Mouse (Mus musculus) limb, embryonic 10.5 days (tissue): ENCODE measurements at regions not wholly inside any gene's neighbourhood (a gene's known extent, or its start where the extent isn't known, plus 50 kb on each side); places are given as distances from the start of the nearest gene placed in this dataset.

Experiments used
- DNase-seq: peaks from one replicate; pipeline ENCODE4 v3.0.0-alpha.2; 2017; ENCODE audit warnings: low spot score
- H3K27ac ChIP-seq: fragments of 300-500 bp; sonication (generic); 2 replicates; pipeline ENCODE4 v1.5.1; 2016; ENCODE audit warnings: mild to moderate bottlenecking
- H3K27me3 ChIP-seq: fragments of 300-500 bp; sonication (generic); 2 replicates; pipeline ENCODE4 v1.6.1; 2016; ENCODE audit warnings: low read depth, mild to moderate bottlenecking; ENCODE audit not compliant: poor library complexity, severe bottlenecking
- H3K36me3 ChIP-seq: fragments of 300-500 bp; sonication (generic); 2 replicates; pipeline ENCODE4 v1.6.1; 2016; ENCODE audit warnings: mild to moderate bottlenecking, moderate library complexity
- H3K4me1 ChIP-seq: fragments of 300-500 bp; sonication (generic); 2 replicates; pipeline ENCODE4 v1.6.1; 2016
- H3K4me3 ChIP-seq: fragments of 300-500 bp; sonication (generic); 2 replicates; pipeline ENCODE4 v1.5.1; 2016; ENCODE audit warnings: mild to moderate bottlenecking, moderate library complexity
- H3K9me3 ChIP-seq: fragments of 300-500 bp; sonication (generic); replicated peaks from 2 replicates; pipeline ENCODE4 v1.6.1; 2016; ENCODE audit warnings: mild to moderate bottlenecking
- WGBS: fragments of 180-500 bp; shearing (Covaris S2); methylation state at CpG from one replicate; pipeline ENCODE4 v1.1.7; 2016; 5-methylcytosine and 5-hydroxymethylcytosine counted together

- 28% methylated on average over 6 of the region's 6 CpGs for WGBS
Observed at GRCm38 (mm10) chr1:51615523-51615922, 137.3 kb upstream of the Nabp1 start.

GRCm38 (mm10) chr1:51614700-51615099 is 136.5 kb upstream of the Nabp1 start:
- no peaks in the 10 kb centered on the region for H3K27me3 ChIP-seq
- no peak for DNase-seq
- no peaks in the 10 kb centered on the region for H3K9me3 ChIP-seq
- H3K4me3 ChIP-seq = no peak overlapping the region
- H3K27ac ChIP-seq = no peak overlapping the region
- no peaks in the 10 kb centered on the region for H3K36me3 ChIP-seq
- peaks cover 22% of the 10 kb centered on the region for H3K4me1 ChIP-seq

More at GRCm38 (mm10) chr1:51615523-51615922, 137.3 kb upstream of the Nabp1 start:
- no peak overlapping the region for H3K4me3 ChIP-seq
- peaks cover 22% of the 10 kb centered on the region for H3K4me1 ChIP-seq
- H3K36me3 ChIP-seq = no peaks in the 10 kb centered on the region
- no peak overlapping the region for H3K27ac ChIP-seq
- no peaks in the 10 kb centered on the region for H3K27me3 ChIP-seq
- peak; percentile 74 for DNase-seq
- no peaks in the 10 kb centered on the region for H3K9me3 ChIP-seq

DNA sequence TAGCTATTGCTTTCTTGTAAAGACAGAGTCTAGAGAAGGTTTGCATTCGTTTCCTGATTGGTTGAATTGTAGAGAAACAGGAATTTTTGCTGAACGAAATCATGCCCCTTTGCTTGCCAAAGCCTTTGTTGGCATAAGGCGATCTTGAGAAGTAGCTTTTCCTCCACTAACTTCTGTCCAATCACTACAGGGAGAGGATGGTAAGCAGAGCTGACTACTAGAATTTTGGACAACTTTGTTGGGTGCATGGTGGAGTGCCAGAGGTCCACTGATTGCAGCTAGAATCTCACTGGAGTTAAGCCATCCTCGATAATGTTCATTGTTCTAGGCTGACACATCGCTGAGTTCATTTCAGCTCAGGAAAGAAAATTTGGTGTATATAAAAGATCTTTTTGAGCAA is 131.1 kb upstream of the Nabp1 start:
- WGBS = 92% methylated on average over 5 of the region's 5 CpGs
- H3K27ac ChIP-seq = no peak overlapping the region
- no peak overlapping the region for H3K4me3 ChIP-seq
- no peak for DNase-seq
- no peaks in the 10 kb centered on the region for H3K27me3 ChIP-seq
- H3K4me1 ChIP-seq = peaks cover 16% of the 10 kb centered on the region
- H3K36me3 ChIP-seq = no peaks in the 10 kb centered on the region
- no peaks in the 10 kb centered on the region for H3K9me3 ChIP-seq

DNA sequence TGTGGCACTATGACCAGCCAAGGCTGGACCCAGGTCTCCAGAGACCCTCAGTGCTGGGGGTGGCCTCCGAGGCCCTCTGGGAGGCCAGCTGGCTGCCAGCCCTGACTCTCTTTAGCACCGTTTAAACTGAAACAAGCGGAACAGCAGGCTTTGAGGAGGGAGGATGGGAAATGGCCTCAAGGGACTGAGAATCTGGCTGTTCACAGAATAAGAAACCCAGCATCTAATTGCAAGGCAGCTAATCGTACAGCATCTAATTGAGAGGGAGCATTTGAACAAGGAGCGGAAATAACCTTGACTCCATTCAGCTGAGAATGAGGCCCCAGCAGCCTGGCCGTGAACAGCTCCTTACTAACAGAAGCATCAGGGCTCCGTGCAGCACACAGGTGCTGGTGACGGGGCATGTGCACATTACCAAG is 129.2 kb upstream of the Nabp1 start:
- Histone ChIP-seq H3K9me3 (no peaks in the 10 kb centered on the region), H3K36me3 (no peaks in the 10 kb centered on the region), H3K4me3 (no peak overlapping the region), H3K27ac (peak overlapping the region; percentile 57), H3K27me3 (no peaks in the 10 kb centered on the region), H3K4me1 (peaks cover 16% of the 10 kb centered on the region)
- WGBS = 45% methylated on average over 8 of the region's 8 CpGs
- no peak for DNase-seq

DNA sequence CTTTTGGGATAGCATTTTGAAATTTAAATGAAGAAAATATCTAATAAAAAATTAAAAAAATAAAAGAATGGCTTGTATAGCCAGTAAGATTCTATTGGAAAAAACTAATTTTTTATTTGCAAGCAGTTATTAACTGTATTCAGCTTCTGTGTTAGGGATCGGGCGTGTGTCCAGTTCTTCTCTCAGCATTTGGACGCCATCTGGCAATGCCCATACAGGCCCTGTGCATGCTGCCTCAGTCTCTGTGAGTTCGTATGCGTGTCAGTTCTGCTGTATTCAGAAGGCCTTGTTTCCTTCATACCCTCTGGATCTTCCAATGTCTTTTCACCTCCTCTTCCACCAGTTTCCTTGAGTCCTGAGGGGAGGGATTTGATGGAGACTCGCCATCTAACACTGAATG is 123.8 kb upstream of the Nabp1 start:
- H3K27ac ChIP-seq = no peak overlapping the region
- no peak for DNase-seq
- H3K9me3 ChIP-seq = no peaks in the 10 kb centered on the region
- H3K36me3 ChIP-seq = no peaks in the 10 kb centered on the region
- no peak overlapping the region for H3K4me3 ChIP-seq
- peaks cover 4% of the 10 kb centered on the region; the same call in 1 of the 2 replicates for H3K4me1 ChIP-seq
- WGBS = 94% methylated on average over 6 of the region's 6 CpGs
- no peaks in the 10 kb centered on the region for H3K27me3 ChIP-seq

- no peaks in the 10 kb centered on the region for H3K36me3 ChIP-seq
- no peaks in the 10 kb centered on the region for H3K9me3 ChIP-seq
- WGBS = 35% methylated on average over 7 of the region's 7 CpGs
- peaks cover 4% of the 10 kb centered on the region; the same call in 1 of the 2 replicates for H3K4me1 ChIP-seq
- H3K27ac ChIP-seq = no peak overlapping the region
- H3K4me3 ChIP-seq = no peak overlapping the region
- no peak for DNase-seq
- H3K27me3 ChIP-seq = no peaks in the 10 kb centered on the region
Observed at GRCm38 (mm10) chr1:51600425-51600824, 122.2 kb upstream of the Nabp1 start.

- H3K27me3 ChIP-seq = no peaks in the 10 kb centered on the region
- peak; percentile 90 for DNase-seq
- no peak overlapping the region for H3K27ac ChIP-seq
- no peaks in the 10 kb centered on the region for H3K9me3 ChIP-seq
- WGBS = 25% methylated on average over 18 of the region's 18 CpGs
- H3K4me3 ChIP-seq = 0 out of 2 replicates have a peak overlapping the region, but pooled peaks have one; percentile 4
- H3K36me3 ChIP-seq = no peaks in the 10 kb centered on the region
- H3K4me1 ChIP-seq = peaks cover 14% of the 10 kb centered on the region
Observed at GRCm38 (mm10) chr1:51596935-51597820, 119.0 kb upstream of the Nabp1 start.

DNA sequence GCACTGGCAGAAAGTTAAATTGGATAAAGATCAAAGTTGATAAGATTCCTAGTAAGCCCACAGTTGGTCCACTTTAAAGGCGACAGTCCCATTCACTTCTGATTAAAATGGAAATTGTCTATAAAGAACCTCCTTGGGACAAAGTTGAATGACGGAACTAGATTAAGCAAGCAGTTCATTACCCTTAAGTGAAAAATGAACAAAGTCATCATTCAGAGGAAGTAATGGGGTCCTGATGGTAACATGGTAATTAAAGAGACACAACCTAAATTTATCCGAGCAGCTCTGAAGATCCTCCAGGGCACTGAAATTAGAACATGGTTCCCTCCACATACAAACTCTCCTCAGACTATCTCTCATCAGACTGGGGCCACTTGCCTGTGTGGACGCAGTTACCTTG is 116.4 kb upstream of the Nabp1 start:
- Histone ChIP-seq H3K4me1 (peaks cover 26% of the 10 kb centered on the region), H3K27me3 (no peaks in the 10 kb centered on the region), H3K36me3 (no peaks in the 10 kb centered on the region), H3K9me3 (no peaks in the 10 kb centered on the region), H3K4me3 (no peak overlapping the region), H3K27ac (peak overlapping the region; percentile 36; the same call in 1 of the 2 replicates)
- DNase-seq = no peak
- WGBS = 86% methylated on average over 4 of the region's 4 CpGs

GRCm38 (mm10) chr1:51593621-51594441 is 115.6 kb upstream of the Nabp1 start:
- no peaks in the 10 kb centered on the region for H3K36me3 ChIP-seq
- peaks cover 27% of the 10 kb centered on the region for H3K4me1 ChIP-seq
- DNase-seq = no peak
- H3K27ac ChIP-seq = peak overlapping the region; percentile 36; the same call in 1 of the 2 replicates
- no peak overlapping the region for H3K4me3 ChIP-seq
- H3K27me3 ChIP-seq = no peaks in the 10 kb centered on the region
- H3K9me3 ChIP-seq = no peaks in the 10 kb centered on the region
- 40% methylated on average over 10 of the region's 10 CpGs for WGBS

GRCm38 (mm10) chr1:51591886-51592285 is 113.7 kb upstream of the Nabp1 start:
- H3K27ac ChIP-seq = no peak overlapping the region
- 32% methylated on average over 4 of the region's 4 CpGs for WGBS
- H3K36me3 ChIP-seq = no peaks in the 10 kb centered on the region
- DNase-seq = no peak
- peaks cover 27% of the 10 kb centered on the region for H3K4me1 ChIP-seq
- no peak overlapping the region for H3K4me3 ChIP-seq
- H3K9me3 ChIP-seq = no peaks in the 10 kb centered on the region
- H3K27me3 ChIP-seq = no peaks in the 10 kb centered on the region

- 79% methylated on average over 9 of the region's 9 CpGs for WGBS
- Histone ChIP-seq H3K27ac (no peak overlapping the region), H3K4me3 (no peak overlapping the region), H3K9me3 (no peaks in the 10 kb centered on the region), H3K36me3 (no peaks in the 10 kb centered on the region), H3K4me1 (peaks cover 27% of the 10 kb centered on the region), H3K27me3 (no peaks in the 10 kb centered on the region)
- DNase-seq = no peak
Observed at GRCm38 (mm10) chr1:51590606-51591400, 112.6 kb upstream of the Nabp1 start.

GRCm38 (mm10) chr1:51584925-51585424 is 106.8 kb upstream of the Nabp1 start:
- Histone ChIP-seq H3K27me3 (no peaks in the 10 kb centered on the region), H3K9me3 (no peaks in the 10 kb centered on the region), H3K4me3 (no peak overlapping the region), H3K36me3 (no peaks in the 10 kb centered on the region), H3K4me1 (peaks cover 25% of the 10 kb centered on the region), H3K27ac (peak overlapping the region; percentile 53; the same call in 1 of the 2 replicates)
- DNase-seq = no peak
- 38% methylated on average over 3 of the region's 3 CpGs for WGBS
